Mouse (Mus musculus) testis, adult 2 months (tissue): ENCODE measurements around the gene Agrp.

Source experiments
- CTCF ChIP-seq: fragments of 200-500 bp; IDR thresholded peaks from 2 replicates; pipeline ENCODE4 v1.5.1; 2012; ENCODE audit warnings: low read depth, mild to moderate bottlenecking, inconsistent platforms, low read length, moderate library complexity; ENCODE audit not compliant: control insufficient read depth, insufficient read depth, insufficient replicate concordance
- POLR2A ChIP-seq: fragments of 200-500 bp; IDR thresholded peaks from 2 replicates; pipeline ENCODE4 v1.6.1; 2012; ENCODE audit warnings: low read depth, mild to moderate bottlenecking, inconsistent platforms, low read length, moderate library complexity; ENCODE audit not compliant: control insufficient read depth

DNA sequence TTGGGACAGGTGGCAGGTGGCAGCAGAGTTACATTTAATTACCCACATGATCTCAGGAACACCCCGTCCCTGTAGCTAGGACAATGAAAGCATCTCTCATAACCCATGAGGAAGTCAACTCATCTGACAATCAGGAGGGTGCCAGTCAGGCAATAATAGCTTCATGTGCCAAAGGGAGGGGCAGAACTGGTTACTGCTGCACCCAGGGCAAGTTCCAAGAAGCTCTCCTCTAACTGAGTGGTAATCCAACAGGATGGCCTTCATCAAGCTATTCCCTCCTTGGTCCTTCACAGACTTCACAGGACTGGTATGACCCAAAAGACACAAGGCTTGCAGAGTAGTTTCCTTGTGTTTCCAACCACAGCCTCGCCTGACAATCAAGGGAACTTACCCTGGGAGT lies 87.1 kb downstream of the Agrp start:
- no peak for TF ChIP-seq CTCF
- no peak for TF ChIP-seq POLR2A
